Mouse (Mus musculus) bone marrow, adult 2 months (tissue): ENCODE data around the gene Hivep1. TPM values are rescaled to one million over a fixed set of nuclear protein-coding genes. Genes with fewer than 3 reads are reported as not detected.

Source experiments
- H3K27ac ChIP-seq: fragments of 200-500 bp; 2 replicates; pipeline ENCODE4 v1.5.1; 2012; ENCODE audit warnings: low read depth, mild to moderate bottlenecking, control low read depth, inconsistent platforms, low read length; ENCODE audit not compliant: control insufficient read depth, poor library complexity, insufficient read depth
- H3K4me1 ChIP-seq: fragments of 200-500 bp; 2 replicates; pipeline ENCODE4 v1.6.1; 2011; ENCODE audit warnings: low read length; ENCODE audit not compliant: control insufficient read depth, insufficient read depth
- H3K4me3 ChIP-seq: fragments of 200-500 bp; replicated peaks from 2 replicates; pipeline ENCODE3; 2011; ENCODE audit warnings: mild to moderate bottlenecking, low read depth, low read length, control low read depth; ENCODE audit not compliant: control insufficient read depth
- CTCF ChIP-seq: fragments of 200-500 bp; IDR thresholded peaks from 2 replicates; pipeline ENCODE4 v1.5.1; 2011; ENCODE audit warnings: low read length, control low read depth; ENCODE audit not compliant: control insufficient read depth, insufficient read depth
- POLR2A ChIP-seq: fragments of 200-500 bp; IDR thresholded peaks from 2 replicates; pipeline ENCODE4 v1.6.1; 2011; ENCODE audit warnings: low read depth, mild to moderate bottlenecking, control low read depth, low read length, borderline replicate concordance; ENCODE audit not compliant: control insufficient read depth
- WGBS: fragments of 180-500 bp; shearing (Covaris S2); methylation state at CpG from one replicate; pipeline ENCODE4 v1.1.7; 2018; 5-methylcytosine and 5-hydroxymethylcytosine counted together
- polyA plus RNA-seq: library from polyadenylated mRNA; stranded (reverse); fragments of >200 nt; gene quantifications from 2 replicates; pipeline ENCODE4 v1.2.4, GENCODE M21; 2011; ENCODE audit warnings: low replicate concordance; ENCODE audit not compliant: missing spikeins, insufficient read depth, insufficient read length

Gene Hivep1
- polyA plus RNA-seq, 1 experiment: 7.9 TPM

DNA sequence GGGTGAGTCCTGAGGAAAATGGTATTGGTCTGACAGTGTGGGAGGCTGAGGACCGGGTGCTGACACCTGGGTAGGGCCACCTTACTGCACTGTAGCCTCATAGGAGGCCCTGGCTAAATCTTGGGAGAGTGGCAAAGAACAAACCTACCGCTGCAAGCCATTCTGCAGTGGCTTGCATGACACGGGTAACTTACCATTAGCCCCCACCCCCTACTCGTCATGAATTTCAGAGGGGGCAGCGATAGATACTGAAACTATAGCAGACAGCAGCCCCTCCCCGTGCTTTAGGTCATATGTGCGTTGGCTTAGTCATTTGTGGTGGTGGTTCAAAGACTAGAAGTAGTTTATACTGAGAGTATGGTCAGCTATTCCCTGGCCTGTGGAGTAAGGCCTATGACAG is 61.8 kb downstream of the Hivep1 start:
- no peak overlapping the region for H3K27ac ChIP-seq
- no peak overlapping the region for H3K4me3 ChIP-seq
- no peak for TF ChIP-seq POLR2A
- no peak for TF ChIP-seq CTCF
- H3K4me1 ChIP-seq: peaks cover 3% of the 10 kb centered on the region; the same call in 1 of the 2 replicates
- 90% methylated on average over 7 of the region's 7 CpGs for WGBS

- peaks cover 1% of the 10 kb centered on the region for H3K4me1 ChIP-seq
- no peak overlapping the region for H3K4me3 ChIP-seq
- H3K27ac ChIP-seq: no peak overlapping the region
- 87% methylated on average over 6 of the region's 6 CpGs for WGBS
- no peak for TF ChIP-seq CTCF
- no peak for TF ChIP-seq POLR2A
Measured at GRCm38 (mm10) chr13:42116301-42116700, 64.5 kb downstream of the Hivep1 start.

- Histone ChIP-seq H3K27ac (no peak overlapping the region), H3K4me3 (no peak overlapping the region), H3K4me1 (peaks cover 1% of the 10 kb centered on the region)
- no peak for TF ChIP-seq POLR2A
- no peak for TF ChIP-seq CTCF
- WGBS: 62% methylated on average over 2 of the region's 2 CpGs
Measured at GRCm38 (mm10) chr13:42119062-42119461, 67.2 kb downstream of the Hivep1 start.

GRCm38 (mm10) chr13:42121106-42121776 is 69.4 kb downstream of the Hivep1 start:
- H3K4me3 ChIP-seq: no peak overlapping the region
- 77% methylated on average over 5 of the region's 5 CpGs for WGBS
- TF ChIP-seq CTCF: no peak
- TF ChIP-seq POLR2A: no peak
- peaks cover 1% of the 10 kb centered on the region for H3K4me1 ChIP-seq
- H3K27ac ChIP-seq: no peak overlapping the region

DNA sequence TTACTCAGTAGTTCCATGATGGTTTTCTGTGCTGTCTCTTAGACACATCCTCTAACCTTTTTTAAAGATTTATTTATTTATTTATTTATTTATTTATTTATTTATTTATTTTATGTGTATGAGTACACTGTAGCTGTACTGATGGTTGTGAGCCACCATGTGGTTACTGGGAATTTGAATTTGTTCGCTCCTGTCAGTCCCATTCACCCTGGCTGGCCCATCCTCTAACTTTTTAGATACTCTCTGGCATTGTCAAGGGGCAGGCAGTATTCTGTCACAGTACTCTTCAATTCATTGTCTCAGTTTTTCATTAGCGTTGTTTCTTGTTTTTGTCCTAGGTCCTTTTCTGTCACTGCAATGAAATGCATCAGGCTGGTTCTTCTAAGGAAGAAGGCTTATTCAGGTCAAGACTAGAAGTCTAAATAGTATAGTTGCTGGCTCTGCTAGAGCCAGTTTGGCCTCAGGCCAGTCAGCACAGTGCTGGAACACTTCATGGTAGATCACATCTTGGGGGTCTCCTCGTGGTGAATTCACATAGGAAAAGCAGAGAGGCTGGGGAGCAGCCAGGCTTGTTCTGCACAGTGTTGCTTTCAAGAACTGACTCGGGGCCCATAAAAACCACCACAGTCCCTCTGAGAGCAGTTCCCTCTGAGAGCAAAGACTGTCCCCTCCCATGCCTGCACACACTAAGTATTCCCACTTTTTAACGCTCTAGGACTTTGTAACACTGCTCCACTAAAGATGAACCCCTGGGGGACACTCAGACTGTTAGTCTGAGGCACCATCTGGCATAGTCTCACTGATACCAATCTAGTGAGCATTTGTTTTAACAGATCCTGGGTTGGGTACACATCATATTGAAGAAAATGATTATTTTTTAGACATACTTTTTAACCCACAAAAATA is 70.2 kb downstream of the Hivep1 start:
- peaks cover 1% of the 10 kb centered on the region for H3K4me1 ChIP-seq
- TF ChIP-seq CTCF (no peak), POLR2A (no peak)
- H3K27ac ChIP-seq: no peak overlapping the region
- WGBS: 63% methylated on average over 5 of the region's 5 CpGs
- H3K4me3 ChIP-seq: no peak overlapping the region

DNA sequence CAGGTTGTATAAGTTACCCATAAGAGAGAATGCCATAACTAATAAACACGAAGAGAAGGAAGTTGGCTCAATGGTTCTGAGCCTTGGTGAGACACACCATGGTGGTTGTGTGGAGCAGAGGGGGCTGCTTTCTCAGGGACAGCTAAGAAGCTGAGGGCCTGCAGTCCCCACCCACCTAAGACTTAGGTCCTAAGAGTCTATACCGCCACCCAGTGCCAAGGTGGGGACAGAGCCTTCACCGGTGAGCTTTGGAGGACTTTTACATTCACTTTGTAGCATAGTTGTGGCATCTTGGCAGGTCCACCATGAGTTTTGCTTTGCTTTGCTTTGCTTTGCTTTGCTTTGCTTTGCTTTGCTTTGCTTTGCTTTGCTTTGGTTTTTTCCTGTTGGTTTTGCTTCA is 92.8 kb downstream of the Hivep1 start:
- TF ChIP-seq POLR2A (no peak), CTCF (peak; percentile 41; the same call in 1 of the 2 replicates)
- Histone ChIP-seq H3K4me3 (no peak overlapping the region), H3K4me1 (peaks cover 2% of the 10 kb centered on the region; the same call in 1 of the 2 replicates), H3K27ac (no peak overlapping the region)
- WGBS: 59% methylated on average over 3 of the region's 3 CpGs

DNA sequence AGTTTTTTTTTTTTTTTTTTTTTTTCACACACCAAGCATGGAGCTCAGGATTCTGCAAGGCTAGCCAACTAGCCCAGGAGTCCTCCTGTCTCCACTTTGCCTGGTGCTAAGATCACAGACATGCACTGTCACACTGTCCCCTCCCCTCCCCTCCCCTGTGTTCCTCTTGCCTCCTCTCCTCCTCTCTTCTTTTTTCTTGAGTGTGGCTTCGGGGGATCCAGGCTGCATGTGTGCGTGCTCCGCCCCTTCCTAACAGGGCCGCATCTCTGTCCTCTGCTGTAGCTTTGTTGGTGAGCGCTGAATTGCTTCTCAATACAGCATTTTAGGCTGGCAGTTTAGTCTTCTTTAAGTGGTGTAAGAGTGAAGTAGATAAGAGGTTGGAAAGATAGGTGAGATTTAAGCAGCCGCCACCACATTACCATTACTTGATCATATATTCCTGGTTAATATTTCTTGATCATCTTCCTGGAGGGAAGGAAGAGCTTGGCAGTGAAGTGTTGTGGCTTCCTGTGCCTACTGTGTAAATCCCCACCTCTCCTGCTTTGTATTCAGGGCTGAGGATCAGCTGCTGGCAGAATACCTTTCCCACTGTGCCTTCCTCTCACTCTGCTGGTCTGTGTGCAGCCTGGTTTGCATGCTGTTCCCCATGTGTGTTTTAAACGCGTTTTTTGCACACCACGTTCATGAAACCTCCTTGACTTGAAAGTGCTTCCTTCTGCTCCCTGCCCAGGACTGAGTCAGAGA is 97.7 kb downstream of the Hivep1 start:
- 31% methylated on average over 9 of the region's 9 CpGs for WGBS
- no peak overlapping the region for H3K27ac ChIP-seq
- no peak overlapping the region for H3K4me3 ChIP-seq
- TF ChIP-seq CTCF (no peak), POLR2A (no peak)
- peaks cover 8% of the 10 kb centered on the region; the same call in 1 of the 2 replicates for H3K4me1 ChIP-seq

DNA sequence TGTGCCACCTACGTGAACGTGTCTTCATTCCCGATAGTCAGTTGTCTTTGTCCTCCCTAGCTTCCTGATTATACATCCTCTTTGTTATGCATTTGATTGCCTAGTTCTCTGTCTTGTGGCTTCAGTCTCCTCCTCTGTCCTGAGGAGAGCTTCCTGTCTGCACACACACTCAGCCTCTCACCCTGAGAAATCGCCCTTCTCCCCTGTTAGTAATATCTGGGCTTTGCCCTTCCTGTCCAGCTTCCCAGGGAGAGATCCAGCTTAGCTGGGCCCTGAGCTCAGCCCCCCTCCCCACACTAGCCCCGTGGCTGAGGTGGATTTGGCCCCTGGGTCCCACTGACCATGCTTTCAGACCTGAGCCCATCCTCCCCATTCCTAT is 98.2 kb downstream of the Hivep1 start:
- TF ChIP-seq POLR2A (no peak), CTCF (no peak)
- Histone ChIP-seq H3K4me1 (peaks cover 8% of the 10 kb centered on the region; the same call in 1 of the 2 replicates), H3K27ac (no peak overlapping the region), H3K4me3 (no peak overlapping the region)
- WGBS: 11% methylated on average over 5 of the region's 5 CpGs
